Mouse (Mus musculus) heart, adult 18-20 months (tissue): ENCODE data around the gene Them4. TPM values are rescaled to one million over a fixed set of nuclear protein-coding genes. Genes with fewer than 3 reads are reported as not detected.
"Not testable (repeated sequence)": the region's sequence is repeated elsewhere in the genome, so short reads cannot be mapped to it uniquely, and the experiment has no call there.

Source experiments
- DNase-seq, 2 experiments: peaks; one replicate each; pipeline ENCODE4 v3.0.0; 2021 to 2022; ENCODE audit warnings: mixed read lengths in 1 of 2
- long read RNA-seq, 2 experiments: library from polyadenylated mRNA; stranded (forward); transcript quantifications; one replicate each; pipeline ENCODE4 v2.0.0; 2021
- total RNA-seq, 2 experiments: library from RNA; stranded (reverse); gene quantifications; 2 replicates each; pipeline ENCODE4 v1.2.3; 2021

Them4 gene
- 10 to 100 TPM; 14.9 to 15.3 TPM for total RNA-seq
- long read RNA-seq, experiment 1, transcript Them4-201 (6 exons, 1,781 nt), result major isoform, 20 of 21 reads
- long read RNA-seq, experiment 1, partial matches to known transcripts, result 1 of 21 reads
- long read RNA-seq, experiment 1, other reads (novel, unspliced or antisense), result 0 of 21 reads
- long read RNA-seq, experiment 2, transcript Them4-201 (6 exons, 1,781 nt), result major isoform, 5 of 6 reads
- long read RNA-seq, experiment 2, partial matches to known transcripts, result 0 of 6 reads
- long read RNA-seq, experiment 2, other reads (novel, unspliced or antisense), result 0 of 6 reads

- DNase-seq, result peak; percentile 96 to 98
Observed at GRCm38 (mm10) chr3:94309633-94310363, at the start of gene Them4. Gene Them4, plus strand, starts transcription at chr3:94310089.

GRCm38 (mm10) chr3:94260598-94260997 lies 49.3 kb upstream of the Them4 start:
- DNase-seq, result no peak

GRCm38 (mm10) chr3:94263736-94264135 lies 46.2 kb upstream of the Them4 start, which contains the start of gene Gm4778:
Gene Gm4778, plus strand, starts transcription at chr3:94264036.
- DNase-seq, result not testable (repeated sequence)

- DNase-seq, result no peak
Observed at GRCm38 (mm10) chr3:94275991-94276390, 33.9 kb upstream of the Them4 start.

GRCm38 (mm10) chr3:94305457-94305856 lies 4.4 kb upstream of the Them4 start:
- no peak for DNase-seq

- DNase-seq, result no peak
Observed at GRCm38 (mm10) chr3:94306975-94307374, 2.9 kb upstream of the Them4 start.

GRCm38 (mm10) chr3:94310491-94310890 lies 602 bp downstream of the Them4 start:
- peak in 1 of 2 experiments; percentile 22 for DNase-seq

GRCm38 (mm10) chr3:94310911-94311310 lies 1.0 kb downstream of the Them4 start:
- DNase-seq, result no peak

- DNase-seq, result no peak
Observed at GRCm38 (mm10) chr3:94311376-94311775, 1.5 kb downstream of the Them4 start.

GRCm38 (mm10) chr3:94328681-94329080 lies 18.8 kb downstream of the Them4 start:
- no peak for DNase-seq

- no peak for DNase-seq
Observed at GRCm38 (mm10) chr3:94334442-94334841, 24.6 kb downstream of the Them4 start.

- DNase-seq, result no peak
Observed at GRCm38 (mm10) chr3:94338522-94338921, 28.6 kb downstream of the Them4 start.

- DNase-seq, result peak in 1 of 2 experiments; percentile 2
Observed at GRCm38 (mm10) chr3:94341959-94342422, 32.1 kb downstream of the Them4 start, which contains the start of gene Them5. Gene Them5, plus strand, starts transcription at chr3:94342099.

GRCm38 (mm10) chr3:94342552-94342951 lies 32.7 kb downstream of the Them4 start:
- DNase-seq, result no peak

GRCm38 (mm10) chr3:94344182-94344581 lies 34.3 kb downstream of the Them4 start:
- DNase-seq, result no peak

GRCm38 (mm10) chr3:94344897-94345296 lies 35.0 kb downstream of the Them4 start:
- no peak for DNase-seq

GRCm38 (mm10) chr3:94348146-94348545 lies 38.3 kb downstream of the Them4 start:
- no peak for DNase-seq

- DNase-seq, result no peak
Observed at GRCm38 (mm10) chr3:94360812-94361211, 50.9 kb downstream of the Them4 start.

GRCm38 (mm10) chr3:94362138-94362537 lies 52.2 kb downstream of the Them4 start, which contains the start of gene C2cd4d:
Gene C2cd4d, plus strand, starts transcription at chr3:94362438.
- DNase-seq, result no peak

GRCm38 (mm10) chr3:94363291-94364153 lies 53.6 kb downstream of the Them4 start:
- DNase-seq, result peak; percentile 25 to 44

GRCm38 (mm10) chr3:94364154-94364526 lies 54.3 kb downstream of the Them4 start:
- DNase-seq, result no peak

- peak; percentile 66 to 86 for DNase-seq
Observed at GRCm38 (mm10) chr3:94366761-94367160, 56.9 kb downstream of the Them4 start.
